Mouse (Mus musculus) C2C12 (cell line): ENCODE data around the gene Abcc4.

ENCODE experiments used
- CEBPB ChIP-seq: IDR thresholded peaks from one replicate; pipeline ENCODE4 v1.6.1; 2011; ENCODE audit warnings: low read depth, mild to moderate bottlenecking, control low read depth, moderate library complexity
- CTCF ChIP-seq: IDR thresholded peaks from one replicate; pipeline ENCODE4 v1.5.1; 2011; ENCODE audit not compliant: control insufficient read depth, insufficient read depth, insufficient read length
- MAX ChIP-seq: IDR thresholded peaks from one replicate; pipeline ENCODE4 v1.6.1; 2011; ENCODE audit warnings: mild to moderate bottlenecking, control low read depth
- MYOD1 ChIP-seq: IDR thresholded peaks from one replicate; pipeline ENCODE4 v1.6.1; 2011; ENCODE audit warnings: low read depth; ENCODE audit not compliant: control insufficient read depth, insufficient read length
- MYOG ChIP-seq: IDR thresholded peaks from one replicate; pipeline ENCODE4 v1.6.1; 2011; ENCODE audit not compliant: control insufficient read depth, insufficient read length; ENCODE audit errors: extremely low read depth
- USF1 ChIP-seq: IDR thresholded peaks from one replicate; pipeline ENCODE4 v1.6.1; 2011; ENCODE audit warnings: low read depth, mild to moderate bottlenecking, control low read depth, moderate library complexity

DNA sequence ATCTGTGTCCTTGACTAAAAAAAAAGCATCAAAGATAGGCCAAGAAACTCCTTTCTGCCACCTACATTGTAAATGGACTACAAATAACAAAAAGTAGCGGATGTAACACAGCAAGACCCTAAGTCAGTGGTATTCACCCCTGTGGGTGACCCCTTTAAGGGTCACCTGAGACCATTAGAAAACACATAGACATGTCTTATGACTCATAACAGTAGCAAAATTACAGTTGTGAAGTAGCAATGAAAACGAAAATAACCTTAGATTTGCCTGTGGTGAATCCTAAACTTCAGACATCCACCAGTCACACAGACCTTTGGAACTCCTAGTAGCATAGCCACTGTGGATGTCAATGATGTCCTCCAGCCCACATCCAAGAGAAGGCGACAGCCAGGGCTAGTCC, 107.3 kb downstream of the Abcc4 start:
- TF ChIP-seq CTCF (no peak), CEBPB (no peak), MAX (no peak), MYOD1 (no peak), USF1 (no peak), MYOG (no peak)
